Mouse (Mus musculus) heart, embryonic 15.5 days (tissue): Measurements from ENCODE around the gene Mrps36. TPM values are rescaled to one million over a fixed set of nuclear protein-coding genes. Genes with fewer than 3 reads are reported as not detected.
"Not testable (repeated sequence)": the region's sequence is repeated elsewhere in the genome, so short reads cannot be mapped to it uniquely, and the experiment has no call there.

ENCODE experiments used
- ATAC-seq: fragments of 200-750 bp; cut with Nextera tagmentation; replicated peaks from 2 replicates; pipeline ENCODE4 v1.8.0; 2017; ENCODE audit warnings: low read depth, moderate TSS enrichment; ENCODE audit not compliant: insufficient number of reproducible peaks, insufficient read depth, low FRiP score
- H3K27ac ChIP-seq: fragments of 300-500 bp; sonication (generic); 2 replicates; pipeline ENCODE4 v1.5.1; 2015; ENCODE audit warnings: mild to moderate bottlenecking, inconsistent platforms
- H3K27me3 ChIP-seq: fragments of 300-500 bp; sonication (generic); 2 replicates; pipeline ENCODE4 v1.6.1; 2015; ENCODE audit warnings: inconsistent platforms
- H3K36me3 ChIP-seq: fragments of 300-500 bp; sonication (generic); 2 replicates; pipeline ENCODE4 v1.6.1; 2015; ENCODE audit warnings: mild to moderate bottlenecking, inconsistent platforms
- H3K4me1 ChIP-seq: fragments of 300-500 bp; sonication (generic); replicated peaks from 2 replicates; pipeline ENCODE4 v1.6.1; 2015; ENCODE audit warnings: inconsistent platforms
- H3K4me2 ChIP-seq: fragments of 300-500 bp; sonication (generic); 2 replicates; pipeline ENCODE4 v1.6.1; 2015; ENCODE audit warnings: inconsistent platforms, mild to moderate bottlenecking, moderate library complexity
- H3K4me3 ChIP-seq: fragments of 300-500 bp; sonication (generic); 2 replicates; pipeline ENCODE4 v1.5.1; 2015; ENCODE audit warnings: mild to moderate bottlenecking, inconsistent platforms
- H3K9ac ChIP-seq: fragments of 300-500 bp; sonication (generic); 2 replicates; pipeline ENCODE4 v1.6.1; 2015; ENCODE audit warnings: mild to moderate bottlenecking, inconsistent platforms
- H3K9me3 ChIP-seq: fragments of 300-500 bp; sonication (generic); replicated peaks from 2 replicates; pipeline ENCODE4 v1.6.1; 2016; ENCODE audit warnings: inconsistent platforms
- WGBS: fragments of 180-500 bp; shearing (Covaris S2); methylation state at CpG from one replicate; pipeline ENCODE4 v1.1.7; 2015; ENCODE audit warnings: mixed read lengths; 5-methylcytosine and 5-hydroxymethylcytosine counted together
- polyA plus RNA-seq: library from polyadenylated mRNA; unstranded; fragments of >200 nt; fragmentation: Nextera tagmentation; extraction: Ambion mirVana; gene quantifications from 2 replicates; pipeline ENCODE4 v1.2.1, GENCODE M21; 2015

Gene Mrps36
- polyA plus RNA-seq, 1 experiment from 2014 or later: 283 TPM

- 81% methylated on average over 6 of the region's 6 CpGs for WGBS
- peak overlapping the region; percentile 94; the same call in 1 of the 2 replicates for H3K27ac ChIP-seq
Measured at GRCm38 (mm10) chr13:100731462-100732046, 12.9 kb downstream of the Mrps36 start.

DNA sequence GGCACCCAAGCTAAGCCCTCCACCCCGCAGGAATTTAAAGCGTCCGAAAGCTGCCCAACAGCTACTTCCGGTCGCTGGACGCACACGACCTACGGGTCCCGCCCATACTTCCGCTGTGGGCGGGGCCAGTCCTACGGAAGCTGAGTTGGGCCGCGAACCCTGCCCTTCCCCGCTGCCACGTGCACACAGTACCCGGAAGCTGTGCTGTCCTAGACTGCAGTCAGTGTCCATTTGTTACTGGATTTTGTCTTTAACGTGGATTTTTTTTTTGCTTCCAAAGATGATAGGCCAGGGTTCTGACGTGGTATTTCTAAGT, 13.6 kb downstream of the Mrps36 start, which contains the start of gene Cdk7:
Gene Cdk7 (minus strand): TSS at position 79 of the 316 bp plus-strand sequence.
- WGBS: 0% methylated on average over 19 of the region's 19 CpGs
- Histone ChIP-seq H3K4me1 (peaks cover 23% of the 10 kb centered on the region), H3K4me2 (peak within 1 kb of the TSS; percentile 71), H3K27me3 (no peaks in the 10 kb centered on the region), H3K27ac (peak within 1 kb of the TSS; percentile 94), H3K9me3 (no peaks in the 10 kb centered on the region), H3K36me3 (peaks cover 24% of the 10 kb centered on the region), H3K4me3 (peak within 1 kb of the TSS; percentile 73), H3K9ac (peak within 1 kb of the TSS; percentile 81)
- ATAC-seq: peak; percentile 96

More at GRCm38 (mm10) chr13:100731462-100732046, 12.9 kb downstream of the Mrps36 start:
- peak overlapping the region; percentile 73; the same call in 1 of the 2 replicates for H3K4me3 ChIP-seq
- ATAC-seq, H3K27me3 ChIP-seq, H3K9ac ChIP-seq, H3K9me3 ChIP-seq: not testable (repeated sequence)
- peak overlapping the region; percentile 71 for H3K4me2 ChIP-seq
- peaks cover 29% of the 10 kb centered on the region for H3K36me3 ChIP-seq
- peaks cover 20% of the 10 kb centered on the region for H3K4me1 ChIP-seq

GRCm38 (mm10) chr13:100730153-100730860, 14.2 kb downstream of the Mrps36 start:
- no peak for ATAC-seq
- WGBS: under 1% methylated on average over 30 of the region's 30 CpGs
- Histone ChIP-seq H3K36me3 (peaks cover 21% of the 10 kb centered on the region), H3K27ac (peak overlapping the region; percentile 94), H3K4me2 (peak overlapping the region; percentile 68), H3K9ac (peak overlapping the region; percentile 81), H3K9me3 (no peaks in the 10 kb centered on the region), H3K4me1 (peaks cover 25% of the 10 kb centered on the region), H3K4me3 (peak overlapping the region; percentile 73), H3K27me3 (no peaks in the 10 kb centered on the region)

DNA sequence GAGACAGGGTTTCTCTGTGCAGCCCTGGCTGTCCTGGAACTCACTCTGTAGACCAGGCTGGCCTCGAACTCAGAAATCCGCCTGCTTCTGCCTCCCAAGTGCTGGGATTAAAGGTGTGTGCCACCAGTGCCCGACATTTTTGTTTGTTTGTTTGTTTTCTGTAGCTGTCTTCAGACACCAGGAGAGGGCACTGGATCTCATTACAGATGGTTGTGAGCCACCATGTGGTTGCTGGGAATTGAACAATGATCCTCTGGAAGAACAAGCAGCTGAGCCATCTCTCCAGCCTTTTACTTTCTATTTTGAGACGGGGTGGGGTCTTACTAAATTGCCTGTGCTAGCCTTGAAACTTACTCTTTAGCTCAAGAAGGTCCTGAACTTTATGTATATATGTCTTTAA, 15.9 kb downstream of the Mrps36 start:
- not testable (repeated sequence) for ATAC-seq, H3K9ac ChIP-seq, H3K27ac ChIP-seq, H3K4me3 ChIP-seq, H3K27me3 ChIP-seq, H3K9me3 ChIP-seq
- Histone ChIP-seq H3K4me1 (peaks cover 35% of the 10 kb centered on the region), H3K4me2 (0 out of 2 replicates have a peak overlapping the region, but pooled peaks have one; percentile 6), H3K36me3 (peaks cover 16% of the 10 kb centered on the region)
- 87% methylated on average over 4 of the region's 4 CpGs for WGBS

GRCm38 (mm10) chr13:100728086-100728485, 16.4 kb downstream of the Mrps36 start:
- H3K4me2 ChIP-seq: peak overlapping the region; percentile 6; the same call in 1 of the 2 replicates
- 49% methylated on average over 5 of the region's 5 CpGs for WGBS
- H3K27ac ChIP-seq: peak overlapping the region; percentile 35
- H3K4me3 ChIP-seq: no peak overlapping the region; the same call in 1 of the 2 replicates
- H3K27me3 ChIP-seq: no peaks in the 10 kb centered on the region
- H3K4me1 ChIP-seq: peaks cover 35% of the 10 kb centered on the region
- H3K9me3 ChIP-seq: no peaks in the 10 kb centered on the region
- ATAC-seq: no peak
- H3K9ac ChIP-seq: no peak overlapping the region
- peaks cover 16% of the 10 kb centered on the region for H3K36me3 ChIP-seq

GRCm38 (mm10) chr13:100725194-100725593, 19.3 kb downstream of the Mrps36 start:
- Histone ChIP-seq H3K4me3 (no peak overlapping the region), H3K9me3 (no peaks in the 10 kb centered on the region), H3K4me1 (peaks cover 35% of the 10 kb centered on the region), H3K27me3 (no peaks in the 10 kb centered on the region), H3K36me3 (peaks cover 39% of the 10 kb centered on the region), H3K4me2 (no peak overlapping the region), H3K27ac (peak overlapping the region; percentile 37), H3K9ac (no peak overlapping the region)
- 50% methylated on average over 10 of the region's 10 CpGs for WGBS
- no peak for ATAC-seq

GRCm38 (mm10) chr13:100724051-100724754, 20.3 kb downstream of the Mrps36 start:
- no peak overlapping the region for H3K4me2 ChIP-seq
- H3K4me3 ChIP-seq: no peak overlapping the region
- ATAC-seq: no peak
- no peak overlapping the region for H3K9ac ChIP-seq
- no peak overlapping the region for H3K27ac ChIP-seq
- H3K27me3 ChIP-seq: no peaks in the 10 kb centered on the region
- H3K4me1 ChIP-seq: peaks cover 31% of the 10 kb centered on the region
- 70% methylated on average over 7 of the region's 7 CpGs for WGBS
- H3K9me3 ChIP-seq: no peaks in the 10 kb centered on the region
- H3K36me3 ChIP-seq: peaks cover 46% of the 10 kb centered on the region

DNA sequence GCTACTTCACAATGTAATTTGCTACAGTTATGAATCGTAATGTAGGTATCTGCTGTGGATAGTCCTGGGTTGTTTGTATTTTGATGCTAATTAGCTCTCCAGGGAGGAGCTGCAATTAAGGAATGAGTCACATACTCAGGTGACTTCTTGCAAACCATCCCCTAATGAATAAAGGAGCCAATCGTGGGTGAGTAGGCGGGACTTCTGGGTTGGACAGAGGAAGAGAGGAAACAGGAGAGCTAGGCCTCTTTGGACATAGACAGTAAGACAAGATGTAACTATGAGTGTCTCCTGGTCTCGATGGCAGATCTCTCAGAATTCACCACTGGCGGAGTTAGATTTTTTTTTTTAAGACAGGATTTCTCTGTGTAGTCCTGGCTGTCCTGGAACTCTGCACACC, 22.8 kb downstream of the Mrps36 start:
- Histone ChIP-seq H3K27ac (no peak overlapping the region), H3K4me2 (no peak overlapping the region), H3K9ac (no peak overlapping the region), H3K4me1 (peaks cover 15% of the 10 kb centered on the region), H3K27me3 (no peaks in the 10 kb centered on the region), H3K36me3 (peaks cover 52% of the 10 kb centered on the region), H3K4me3 (no peak overlapping the region), H3K9me3 (no peaks in the 10 kb centered on the region)
- ATAC-seq: no peak
- 82% methylated on average over 5 of the region's 5 CpGs for WGBS

GRCm38 (mm10) chr13:100715467-100715866, 29.0 kb downstream of the Mrps36 start:
- 80% methylated on average over 6 of the region's 6 CpGs for WGBS
- H3K4me2 ChIP-seq: no peak overlapping the region
- H3K27ac ChIP-seq: no peak overlapping the region
- no peak overlapping the region for H3K4me3 ChIP-seq
- peaks cover 82% of the 10 kb centered on the region for H3K36me3 ChIP-seq
- H3K9me3 ChIP-seq: no peaks in the 10 kb centered on the region
- H3K9ac ChIP-seq: no peak overlapping the region
- ATAC-seq: no peak
- H3K4me1 ChIP-seq: no peaks in the 10 kb centered on the region
- H3K27me3 ChIP-seq: no peaks in the 10 kb centered on the region

DNA sequence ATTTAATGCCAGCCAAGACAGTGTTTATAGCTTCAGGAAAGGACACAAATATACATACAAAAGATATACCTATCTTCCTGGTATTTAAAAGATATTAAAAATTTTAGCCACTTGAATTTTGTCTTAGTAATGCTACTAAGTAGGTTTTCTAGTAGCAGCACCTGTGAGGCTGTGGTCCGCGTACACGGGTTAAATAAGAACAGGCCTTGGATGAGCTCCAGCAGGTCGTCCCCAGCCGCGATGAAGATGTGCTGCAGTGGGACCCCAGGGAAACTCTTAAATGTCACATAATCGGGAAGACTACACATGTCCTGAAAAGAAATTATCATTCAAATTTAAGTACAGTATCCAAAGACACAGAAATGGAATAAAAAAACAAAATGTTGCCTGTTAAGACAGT, 38.3 kb downstream of the Mrps36 start:
- H3K9ac ChIP-seq: no peak overlapping the region
- no peaks in the 10 kb centered on the region for H3K27me3 ChIP-seq
- ATAC-seq: no peak
- H3K4me1 ChIP-seq: no peaks in the 10 kb centered on the region
- H3K4me2 ChIP-seq: no peak overlapping the region
- peaks cover 92% of the 10 kb centered on the region for H3K36me3 ChIP-seq
- H3K4me3 ChIP-seq: no peak overlapping the region
- 94% methylated on average over 7 of the region's 7 CpGs for WGBS
- H3K9me3 ChIP-seq: no peaks in the 10 kb centered on the region
- no peak overlapping the region for H3K27ac ChIP-seq

GRCm38 (mm10) chr13:100703468-100703867, 41.0 kb downstream of the Mrps36 start:
- Histone ChIP-seq H3K4me1 (no peaks in the 10 kb centered on the region), H3K4me3 (no peak overlapping the region), H3K9ac (no peak overlapping the region), H3K9me3 (no peaks in the 10 kb centered on the region), H3K27ac (no peak overlapping the region), H3K27me3 (no peaks in the 10 kb centered on the region), H3K36me3 (peaks cover 94% of the 10 kb centered on the region), H3K4me2 (no peak overlapping the region)
- 95% methylated on average over 2 of the region's 2 CpGs for WGBS
- ATAC-seq: no peak
